Mouse (Mus musculus) lung, embryonic 16.5 days (tissue): Measurements from ENCODE around the gene Ccdc61. TPM values are rescaled to one million over a fixed set of nuclear protein-coding genes. Genes with fewer than 3 reads are reported as not detected.

ENCODE experiments used
- ATAC-seq: fragments of 200-750 bp; cut with Nextera tagmentation; 2 replicates; pipeline ENCODE4 v1.8.0; 2017; ENCODE audit warnings: low read depth, mild to moderate bottlenecking, moderate library complexity
- H3K27ac ChIP-seq: fragments of 300-500 bp; sonication (generic); 2 replicates; pipeline ENCODE4 v1.5.1; 2014; ENCODE audit warnings: mild to moderate bottlenecking, control low read depth, low read length
- H3K27me3 ChIP-seq: fragments of 300-500 bp; sonication (generic); 2 replicates; pipeline ENCODE4 v1.6.1; 2014; ENCODE audit warnings: low read depth, low read length, mixed read lengths; ENCODE audit not compliant: control insufficient read depth, insufficient read depth
- H3K36me3 ChIP-seq: fragments of 300-500 bp; sonication (generic); 2 replicates; pipeline ENCODE4 v1.6.1; 2014; ENCODE audit warnings: low read length; ENCODE audit not compliant: control insufficient read depth, insufficient read depth
- H3K4me1 ChIP-seq: fragments of 300-500 bp; sonication (generic); replicated peaks from 2 replicates; pipeline ENCODE4 v1.6.1; 2014; ENCODE audit warnings: low read length, mixed read lengths; ENCODE audit not compliant: control insufficient read depth, insufficient read depth
- H3K4me2 ChIP-seq: fragments of 300-500 bp; sonication (generic); 2 replicates; pipeline ENCODE4 v1.6.1; 2014; ENCODE audit warnings: low read depth, low read length, control low read depth
- H3K4me3 ChIP-seq: fragments of 300-500 bp; sonication (generic); 2 replicates; pipeline ENCODE4 v1.5.1; 2014; ENCODE audit warnings: mild to moderate bottlenecking, low read length, control low read depth
- H3K9ac ChIP-seq: fragments of 300-500 bp; sonication (generic); 2 replicates; pipeline ENCODE4 v1.6.1; 2014; ENCODE audit warnings: low read length, control low read depth
- H3K9me3 ChIP-seq: fragments of 300-500 bp; sonication (generic); 2 replicates; pipeline ENCODE4 v1.6.1; 2016; ENCODE audit warnings: low read length; ENCODE audit not compliant: control insufficient read depth
- WGBS: fragments of 180-500 bp; shearing (Covaris S2); extraction: QIAGEN DNeasy Blood & Tissue Kit; methylation state at CpG from one replicate; pipeline ENCODE4 v1.1.7; 2014; 5-methylcytosine and 5-hydroxymethylcytosine counted together
- polyA plus RNA-seq: library from polyadenylated mRNA; unstranded; fragments of >200 nt; fragmentation: Nextera tagmentation; extraction: Ambion mirVana; gene quantifications from 2 replicates; pipeline ENCODE4 v1.2.1, GENCODE M21; 2015

The Ccdc61 gene
- polyA plus RNA-seq, 1 experiment from 2014 or later: 30.8 TPM

DNA sequence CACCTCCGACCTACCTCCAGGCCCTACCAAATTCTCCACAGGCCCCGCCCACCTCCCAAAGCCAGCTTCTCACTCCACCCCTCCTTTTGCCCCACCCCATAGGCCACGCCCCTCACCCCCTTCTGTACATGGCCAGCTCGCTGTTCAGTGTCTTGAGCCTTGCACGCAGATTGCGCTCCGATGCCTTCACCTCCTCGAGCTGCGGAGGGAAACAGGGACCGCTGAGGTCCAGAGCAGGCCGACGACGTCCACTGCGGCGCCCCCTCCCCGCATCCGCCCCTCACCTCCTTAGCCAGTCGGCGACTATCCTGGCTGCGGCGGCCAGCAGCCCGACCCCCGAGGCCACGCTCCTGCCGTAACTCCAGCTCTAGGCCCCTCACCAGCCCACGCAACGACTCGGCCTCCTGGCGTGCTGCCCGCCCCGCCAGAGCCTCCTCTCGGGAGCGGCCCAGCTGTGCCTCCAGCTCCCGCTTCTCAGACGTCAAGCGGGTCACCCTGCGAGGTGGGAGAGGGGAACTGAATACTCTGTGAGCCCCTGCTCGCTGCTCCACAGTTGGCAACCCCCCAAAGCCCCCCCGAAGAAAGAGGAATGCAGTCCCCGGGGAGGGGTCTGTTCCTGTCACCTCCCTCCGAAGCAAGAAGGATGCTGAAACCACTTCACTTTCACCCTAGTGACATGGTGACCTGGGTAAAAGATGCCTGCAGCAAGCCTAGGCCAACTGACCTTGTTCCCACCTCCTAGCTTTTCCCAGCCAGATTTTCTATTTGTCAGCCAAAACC lies 16.4 kb downstream of the Ccdc61 start:
- Histone ChIP-seq H3K36me3 (no peaks in the 10 kb centered on the region), H3K4me2 (peak overlapping the region; percentile 92), H3K9me3 (no peaks in the 10 kb centered on the region), H3K27ac (no peak overlapping the region), H3K27me3 (peaks cover 6% of the 10 kb centered on the region), H3K9ac (peak overlapping the region; percentile 69), H3K4me3 (peak overlapping the region; percentile 48), H3K4me1 (peaks cover 9% of the 10 kb centered on the region; the same call in 1 of the 2 replicates)
- peak; percentile 66 for ATAC-seq
- under 1% methylated on average over 40 of the region's 41 CpGs for WGBS

DNA sequence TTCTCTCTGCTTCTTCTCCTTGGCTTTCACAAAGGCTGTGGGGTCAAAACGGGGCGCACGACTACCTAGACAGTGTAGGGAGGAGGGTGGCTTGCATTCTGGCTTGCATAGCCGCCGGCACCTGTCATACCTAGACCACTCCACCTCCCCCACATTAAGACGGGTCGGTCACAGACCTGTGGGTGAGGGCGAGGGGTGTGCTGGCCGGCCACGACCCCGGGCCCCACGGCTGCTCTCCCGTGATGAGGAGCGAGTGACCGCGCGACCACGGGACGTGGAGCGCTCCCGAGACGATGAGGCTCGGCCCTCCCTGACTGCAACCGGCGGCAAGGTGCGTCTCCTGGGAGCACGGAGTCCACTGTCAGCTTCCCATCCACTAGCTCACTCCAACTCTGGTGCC lies 17.2 kb downstream of the Ccdc61 start:
- H3K4me3 ChIP-seq: no peak overlapping the region
- H3K27ac ChIP-seq: no peak overlapping the region
- H3K9me3 ChIP-seq: no peaks in the 10 kb centered on the region
- H3K4me2 ChIP-seq: peak overlapping the region; percentile 69; the same call in 1 of the 2 replicates
- 32% methylated on average over 26 of the region's 27 CpGs for WGBS
- H3K36me3 ChIP-seq: no peaks in the 10 kb centered on the region
- H3K27me3 ChIP-seq: peaks cover 6% of the 10 kb centered on the region
- ATAC-seq: peak; percentile 26; the same call in 1 of the 2 replicates
- peaks cover 9% of the 10 kb centered on the region; the same call in 1 of the 2 replicates for H3K4me1 ChIP-seq
- H3K9ac ChIP-seq: no peak overlapping the region

DNA sequence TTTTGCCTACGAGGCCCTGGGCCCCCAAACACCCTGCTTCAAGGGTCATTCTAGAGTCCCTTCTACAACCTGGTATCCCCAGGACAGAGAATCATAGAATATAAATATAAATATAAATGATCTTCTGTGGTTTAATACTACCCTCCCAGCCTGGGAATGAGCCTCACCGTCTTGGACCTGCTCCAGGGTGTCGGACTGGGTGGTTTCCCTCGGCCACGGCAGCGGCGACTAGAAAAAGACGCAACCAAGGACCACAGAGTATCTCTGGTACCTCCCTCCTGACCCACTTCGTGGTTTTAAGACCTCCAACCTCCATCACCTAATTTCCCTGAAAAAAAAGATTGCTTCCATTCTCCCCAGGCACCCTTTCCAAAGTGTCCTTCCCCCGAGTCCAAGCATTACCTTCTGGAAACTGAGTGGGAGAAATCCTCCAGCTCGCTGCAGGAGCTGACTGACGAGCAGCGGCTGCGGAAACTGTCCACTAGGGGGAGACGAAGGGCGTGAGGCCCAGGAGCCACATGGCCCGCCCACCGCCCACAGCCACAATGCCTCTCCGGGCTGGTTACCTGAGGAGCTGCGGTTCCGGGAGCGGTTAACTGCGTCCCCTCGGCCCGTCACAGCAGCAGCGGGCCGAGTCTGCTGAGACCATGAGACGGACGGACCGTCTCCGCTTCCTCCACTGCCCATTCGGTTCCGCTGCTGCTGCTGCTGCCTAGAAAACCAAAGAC lies 18.2 kb downstream of the Ccdc61 start:
- no peaks in the 10 kb centered on the region for H3K9me3 ChIP-seq
- H3K27ac ChIP-seq: no peak overlapping the region
- H3K4me3 ChIP-seq: peak overlapping the region; percentile 44
- H3K27me3 ChIP-seq: peaks cover 6% of the 10 kb centered on the region
- peak overlapping the region; percentile 69 for H3K4me2 ChIP-seq
- peaks cover 9% of the 10 kb centered on the region; the same call in 1 of the 2 replicates for H3K4me1 ChIP-seq
- H3K36me3 ChIP-seq: no peaks in the 10 kb centered on the region
- peak; percentile 69 for ATAC-seq
- WGBS: 17% methylated on average over 33 of the region's 33 CpGs
- peak overlapping the region; percentile 50 for H3K9ac ChIP-seq

DNA sequence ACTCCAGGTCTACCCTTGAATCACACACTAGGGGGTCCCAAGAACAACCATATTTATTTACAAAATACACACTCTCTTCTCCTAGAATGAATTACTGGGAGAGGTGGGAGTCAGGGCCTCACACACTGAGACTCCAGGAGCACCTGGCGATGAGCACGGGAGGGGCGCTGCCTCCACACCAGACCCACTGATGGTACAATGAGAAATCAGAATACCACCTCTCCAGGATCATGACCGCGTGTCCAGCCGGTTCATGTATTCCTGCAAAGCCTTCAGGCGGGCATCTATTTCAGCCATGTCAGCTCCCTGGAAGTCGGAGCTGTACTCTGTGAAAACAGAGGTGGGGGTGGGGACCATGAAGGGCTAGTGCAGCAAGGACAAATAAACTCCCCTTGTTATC lies 19.4 kb downstream of the Ccdc61 start:
- Histone ChIP-seq H3K27ac (no peak overlapping the region), H3K4me2 (no peak overlapping the region), H3K36me3 (no peaks in the 10 kb centered on the region), H3K27me3 (peaks cover 6% of the 10 kb centered on the region), H3K4me1 (peaks cover 9% of the 10 kb centered on the region; the same call in 1 of the 2 replicates), H3K9me3 (no peaks in the 10 kb centered on the region), H3K4me3 (no peak overlapping the region), H3K9ac (no peak overlapping the region)
- no peak for ATAC-seq
- 88% methylated on average over 8 of the region's 8 CpGs for WGBS

DNA sequence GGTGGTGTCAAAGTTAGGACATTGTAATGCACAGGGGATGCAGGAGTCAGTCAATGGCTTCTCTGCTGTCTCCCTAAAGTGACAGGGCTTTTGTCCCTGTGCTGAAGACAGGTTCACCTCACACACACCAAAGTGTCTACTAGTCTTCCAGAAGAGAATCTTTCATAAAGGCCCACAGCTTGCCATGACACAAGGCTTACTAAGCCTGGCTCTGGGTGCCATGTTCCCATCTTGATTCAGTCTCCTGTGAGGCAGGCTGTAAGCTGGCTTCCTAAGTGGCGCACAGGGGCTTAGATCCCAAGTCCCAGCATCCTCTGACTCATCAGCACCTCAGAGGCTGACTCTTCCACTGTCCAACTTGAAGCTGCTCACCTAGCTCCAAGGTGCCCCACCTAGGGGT lies 23.3 kb downstream of the Ccdc61 start:
- 90% methylated on average over 1 of the region's 1 CpGs for WGBS
- Histone ChIP-seq H3K9me3 (no peaks in the 10 kb centered on the region), H3K36me3 (no peaks in the 10 kb centered on the region), H3K27ac (no peak overlapping the region), H3K9ac (no peak overlapping the region), H3K27me3 (no peaks in the 10 kb centered on the region), H3K4me1 (peaks cover 13% of the 10 kb centered on the region), H3K4me3 (no peak overlapping the region), H3K4me2 (no peak overlapping the region)
- ATAC-seq: no peak

DNA sequence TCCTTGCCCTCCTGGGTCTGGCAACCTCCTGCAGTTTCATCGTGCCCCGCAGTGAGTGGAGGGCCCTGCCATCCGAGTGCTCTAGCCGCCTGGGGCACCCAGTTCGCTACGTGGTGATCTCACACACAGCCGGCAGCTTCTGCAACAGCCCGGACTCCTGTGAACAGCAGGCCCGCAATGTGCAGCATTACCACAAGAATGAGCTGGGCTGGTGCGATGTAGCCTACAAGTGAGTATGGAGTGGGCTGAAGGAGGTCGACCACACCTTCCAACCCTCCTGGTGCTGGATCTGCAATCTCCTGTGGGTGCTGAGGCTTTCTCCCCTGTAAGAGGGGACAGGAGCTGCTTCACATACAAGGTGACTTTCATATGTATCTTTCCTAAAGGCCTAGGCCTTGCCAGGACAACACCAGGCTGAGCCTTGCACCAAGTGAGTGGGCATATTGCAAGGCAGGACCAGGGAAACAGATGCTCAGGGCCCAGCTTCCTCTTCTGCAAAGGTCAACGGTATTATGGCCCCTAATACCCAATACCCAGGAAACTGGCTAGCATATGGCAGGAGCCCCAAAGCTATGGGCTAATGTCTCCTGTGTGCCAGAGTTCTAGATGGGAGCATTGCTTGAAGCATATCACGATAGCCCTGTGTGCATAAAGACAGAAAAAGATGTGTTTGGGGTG lies 25.3 kb downstream of the Ccdc61 start:
- no peaks in the 10 kb centered on the region for H3K36me3 ChIP-seq
- ATAC-seq: no peak
- peak overlapping the region; percentile 68 for H3K27ac ChIP-seq
- peaks cover 13% of the 10 kb centered on the region for H3K4me1 ChIP-seq
- no peaks in the 10 kb centered on the region for H3K9me3 ChIP-seq
- WGBS: 43% methylated on average over 13 of the region's 13 CpGs
- peak overlapping the region; percentile 31 for H3K9ac ChIP-seq
- H3K27me3 ChIP-seq: no peaks in the 10 kb centered on the region
- H3K4me2 ChIP-seq: 0 out of 2 replicates have a peak overlapping the region, but pooled peaks have one; percentile 16
- H3K4me3 ChIP-seq: no peak overlapping the region

DNA sequence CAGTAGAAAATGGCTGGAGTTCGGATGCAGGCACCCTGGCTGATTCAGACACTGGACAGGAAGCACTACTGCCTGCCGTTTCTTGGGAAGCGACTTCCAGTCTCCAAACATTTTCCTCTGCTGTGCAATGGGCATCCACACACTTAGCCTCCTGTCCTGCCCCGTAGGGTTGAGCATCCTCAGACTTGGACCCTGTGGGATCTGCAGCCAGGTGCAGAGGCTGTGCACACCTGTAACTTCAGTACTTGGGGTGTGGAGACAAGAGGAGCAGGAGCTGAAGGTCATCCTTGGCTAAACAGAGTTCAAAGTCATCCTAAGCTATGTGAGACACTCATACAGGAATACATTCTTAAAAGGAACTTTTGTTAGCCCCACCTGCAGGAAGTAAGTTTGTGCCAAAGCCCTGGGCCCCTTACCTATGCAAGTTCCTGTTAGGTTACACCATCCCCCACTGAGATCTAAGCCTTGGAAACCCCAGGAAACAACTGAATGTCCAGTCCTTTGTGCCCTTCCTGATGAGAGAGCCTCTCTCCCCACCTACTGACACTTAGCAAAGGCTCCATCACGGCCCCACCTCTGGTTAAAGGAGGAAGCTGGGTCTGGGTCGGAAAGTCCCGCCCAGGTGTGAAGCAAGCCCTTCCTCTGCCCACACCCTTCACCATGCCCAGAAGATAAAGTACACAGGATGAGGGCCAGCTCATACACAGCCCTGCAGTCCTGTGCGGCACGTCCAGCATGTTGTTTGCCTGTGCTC lies 26.0 kb downstream of the Ccdc61 start:
- H3K9ac ChIP-seq: peak overlapping the region; percentile 6; the same call in 1 of the 2 replicates
- H3K9me3 ChIP-seq: no peaks in the 10 kb centered on the region
- H3K36me3 ChIP-seq: no peaks in the 10 kb centered on the region
- 0 out of 2 replicates have a peak overlapping the region, but pooled peaks have one; percentile 16 for H3K4me2 ChIP-seq
- whole genome bisulfite sequencing: 39% methylated on average over 9 of the region's 9 CpGs
- H3K27ac ChIP-seq: peak overlapping the region; percentile 68
- H3K27me3 ChIP-seq: no peaks in the 10 kb centered on the region
- H3K4me3 ChIP-seq: no peak overlapping the region
- ATAC-seq: peak; percentile 83
- H3K4me1 ChIP-seq: peaks cover 13% of the 10 kb centered on the region

DNA sequence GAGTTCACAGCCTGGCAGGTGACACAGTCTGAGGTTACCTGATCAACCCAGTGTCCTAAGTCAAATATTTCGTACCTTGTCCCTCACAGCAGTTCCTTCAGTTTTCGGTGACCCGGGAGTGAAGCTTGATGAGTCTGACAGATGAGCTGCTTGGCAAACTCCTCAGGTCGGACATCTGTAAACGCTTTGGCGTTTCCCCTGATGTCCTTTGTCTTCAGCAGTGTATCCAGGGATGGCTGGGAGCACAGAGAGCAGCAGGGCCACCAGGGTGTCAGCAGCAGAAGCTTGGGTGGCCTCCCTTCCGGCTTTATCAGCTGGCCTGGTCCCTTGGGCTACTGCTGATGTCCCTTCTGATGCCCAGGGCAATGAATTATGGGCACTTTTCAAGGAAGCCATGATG lies 31.5 kb downstream of the Ccdc61 start:
- Histone ChIP-seq H3K36me3 (no peaks in the 10 kb centered on the region), H3K27ac (no peak overlapping the region), H3K4me2 (no peak overlapping the region), H3K9ac (no peak overlapping the region), H3K4me1 (no peaks in the 10 kb centered on the region), H3K4me3 (no peak overlapping the region), H3K27me3 (no peaks in the 10 kb centered on the region), H3K9me3 (no peaks in the 10 kb centered on the region)
- 29% methylated on average over 7 of the region's 7 CpGs for WGBS
- no peak for ATAC-seq
